Mouse (Mus musculus) B cell, adult 2 months (primary cell): ENCODE data around the gene Ak5.

ENCODE experiments used
- DNase-seq, 2 experiments: peaks; one replicate each; pipeline ENCODE4 v3.0.0; 2022

Ak5 gene

DNA sequence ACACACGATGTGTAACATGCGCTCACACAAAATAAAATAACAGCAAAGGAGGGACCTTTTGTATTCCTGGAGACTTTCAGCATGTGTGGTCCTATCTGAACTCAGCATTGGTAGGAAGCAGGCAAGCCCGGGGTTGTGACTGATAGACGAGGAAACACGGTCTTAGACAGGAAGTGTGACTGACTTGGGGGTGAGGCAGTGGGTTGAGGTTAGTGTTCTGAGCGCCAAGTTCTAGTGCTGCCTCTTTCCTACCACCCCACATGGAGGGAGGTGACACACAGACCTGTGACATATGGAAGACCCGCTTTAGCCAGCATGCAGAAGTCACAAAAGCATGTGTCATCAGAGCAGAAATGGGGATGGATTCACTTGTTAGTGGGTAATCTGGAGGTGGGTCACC is 158.9 kb downstream of the Ak5 start:
- DNase-seq: no peak

DNA sequence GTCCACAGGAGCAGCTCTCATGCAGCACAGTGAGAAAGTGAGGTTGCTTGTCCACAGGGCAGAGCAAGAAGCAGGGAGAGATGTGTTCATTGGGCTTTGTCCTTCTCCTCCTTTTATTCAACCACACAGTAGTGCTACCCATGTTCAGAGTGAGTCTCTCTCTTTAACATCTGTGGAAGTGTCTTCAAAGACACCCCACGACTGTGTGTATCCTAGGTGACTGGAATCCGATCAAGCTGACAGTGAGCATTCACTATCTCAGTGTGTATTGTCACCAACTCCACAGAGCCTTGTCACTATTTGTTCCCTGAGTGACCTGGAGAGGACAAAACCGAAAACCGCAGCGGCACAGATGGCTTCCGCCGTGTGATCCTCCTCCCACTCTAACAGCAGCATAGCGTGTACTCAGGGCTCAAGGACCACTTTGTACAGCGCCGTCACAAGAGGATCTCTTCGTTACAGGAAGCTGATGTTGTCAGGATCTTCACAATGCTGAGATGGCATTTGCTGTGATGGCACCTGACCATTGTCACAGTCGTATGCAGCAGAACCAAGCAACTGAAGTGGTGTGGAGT is 159.7 kb downstream of the Ak5 start:
- no peak for DNase-seq

DNA sequence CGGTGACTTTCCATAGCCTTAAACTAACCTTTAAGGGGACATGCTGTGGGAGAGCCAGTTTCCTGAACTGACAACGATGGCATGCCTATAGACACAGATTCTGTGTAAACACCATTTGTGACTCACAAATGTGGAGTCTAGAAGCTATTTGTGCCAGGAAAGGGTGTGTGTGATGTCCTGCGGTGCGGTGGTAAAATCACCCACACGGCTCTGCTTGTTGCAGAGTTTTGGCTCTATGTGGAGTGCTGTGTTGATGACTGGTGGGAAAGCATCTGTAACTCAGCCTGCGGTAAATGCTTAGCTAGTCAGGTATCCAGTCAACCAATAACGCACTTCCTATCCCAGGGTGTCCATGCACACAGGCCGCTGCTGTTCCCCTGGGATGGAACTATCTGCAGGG is 160.3 kb downstream of the Ak5 start:
- no peak for DNase-seq

DNA sequence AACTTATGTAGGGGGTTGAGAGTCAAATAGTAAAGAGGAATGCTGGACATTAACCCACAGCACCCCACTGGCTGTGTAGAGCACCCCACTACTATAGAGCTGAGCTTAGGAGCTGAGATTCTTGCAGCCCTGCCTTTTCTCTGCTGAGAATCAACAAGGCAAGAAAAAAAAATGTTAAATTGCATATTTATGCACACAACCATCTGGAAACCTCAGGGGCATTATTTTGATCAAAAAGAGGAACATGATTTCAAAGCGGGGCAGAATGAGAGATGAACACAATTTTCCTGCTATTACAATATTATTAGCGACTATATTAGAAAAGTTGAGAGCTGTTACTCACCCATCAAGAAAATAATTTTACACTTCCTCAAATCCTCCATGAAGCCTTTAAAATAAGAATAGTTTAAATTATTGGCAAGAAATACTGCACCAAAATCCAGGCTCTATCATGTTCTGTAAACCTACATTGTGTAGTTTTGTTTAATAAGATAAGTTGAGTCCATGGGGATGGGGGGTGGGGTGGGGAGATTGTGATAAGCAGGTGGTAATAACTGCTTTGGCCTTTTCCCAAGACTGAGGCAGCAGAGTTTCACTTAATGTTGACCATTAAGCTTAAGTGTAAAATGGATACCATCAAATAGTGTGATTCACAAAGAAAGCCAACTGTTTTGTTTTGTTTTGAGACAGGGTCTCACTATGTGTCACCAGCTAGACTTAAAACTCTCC is 169.0 kb downstream of the Ak5 start:
- no peak for DNase-seq

DNA sequence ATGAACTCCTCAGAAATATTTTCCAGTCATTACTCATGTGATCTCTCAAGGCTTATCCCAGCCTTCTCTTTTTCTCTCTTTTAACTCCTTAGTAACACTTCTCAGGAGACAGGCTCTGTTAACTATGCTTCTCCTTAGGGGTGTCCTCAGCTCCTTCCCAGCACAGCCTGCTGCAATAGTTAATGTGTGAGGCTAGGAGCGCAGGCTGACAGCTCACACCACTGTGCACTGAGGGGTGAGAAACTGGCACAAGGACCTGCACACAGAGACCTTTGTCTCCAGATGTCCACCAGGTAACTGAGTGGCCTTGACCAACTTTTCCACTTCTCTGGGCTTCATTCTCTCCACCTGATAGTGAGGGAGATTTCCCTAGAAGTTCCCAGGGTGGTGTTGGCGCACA is 170.3 kb downstream of the Ak5 start:
- DNase-seq: no peak

DNA sequence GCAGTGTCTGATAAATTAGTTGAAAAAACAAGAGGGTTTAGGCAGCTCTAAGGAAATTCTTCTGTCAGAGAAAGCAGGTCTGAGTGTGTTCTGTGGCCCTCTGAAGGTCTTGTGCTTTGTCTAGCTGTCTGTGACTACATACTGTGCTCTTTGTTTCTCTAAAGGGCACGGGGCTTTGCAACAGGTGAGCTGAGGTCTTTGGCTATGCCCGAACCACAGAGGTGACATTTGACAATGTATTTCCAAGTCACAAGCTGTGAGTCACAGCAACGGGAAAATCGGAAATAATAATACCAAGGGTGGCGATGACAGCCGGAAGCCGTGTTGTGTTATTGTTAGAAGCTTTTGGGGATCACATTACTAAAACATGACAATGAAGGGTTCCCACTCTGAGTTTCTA is 171.1 kb downstream of the Ak5 start:
- no peak for DNase-seq

DNA sequence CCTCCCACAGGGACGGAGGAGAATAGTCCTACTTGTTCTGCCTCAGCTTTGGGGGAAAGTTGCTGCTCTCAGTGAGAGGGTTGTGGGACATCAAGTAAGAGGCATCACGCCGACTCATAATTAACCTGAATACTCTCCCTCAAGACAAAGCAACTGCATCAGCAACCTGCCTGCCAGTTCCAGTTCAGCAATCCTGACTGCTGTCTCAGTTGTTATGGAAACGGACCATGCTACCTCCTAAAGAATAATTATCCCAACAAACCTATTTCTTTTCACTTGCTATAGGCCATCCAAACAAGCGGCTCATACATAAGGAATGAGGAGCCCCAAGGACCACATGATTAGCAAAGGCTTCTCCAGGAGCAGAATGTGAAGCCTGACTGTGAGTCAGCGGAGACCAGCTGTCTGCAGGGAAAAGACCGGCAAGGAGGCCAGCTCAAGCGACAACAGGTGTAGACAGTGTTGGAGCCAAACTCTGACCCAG is 172.7 kb downstream of the Ak5 start:
- DNase-seq: no peak

DNA sequence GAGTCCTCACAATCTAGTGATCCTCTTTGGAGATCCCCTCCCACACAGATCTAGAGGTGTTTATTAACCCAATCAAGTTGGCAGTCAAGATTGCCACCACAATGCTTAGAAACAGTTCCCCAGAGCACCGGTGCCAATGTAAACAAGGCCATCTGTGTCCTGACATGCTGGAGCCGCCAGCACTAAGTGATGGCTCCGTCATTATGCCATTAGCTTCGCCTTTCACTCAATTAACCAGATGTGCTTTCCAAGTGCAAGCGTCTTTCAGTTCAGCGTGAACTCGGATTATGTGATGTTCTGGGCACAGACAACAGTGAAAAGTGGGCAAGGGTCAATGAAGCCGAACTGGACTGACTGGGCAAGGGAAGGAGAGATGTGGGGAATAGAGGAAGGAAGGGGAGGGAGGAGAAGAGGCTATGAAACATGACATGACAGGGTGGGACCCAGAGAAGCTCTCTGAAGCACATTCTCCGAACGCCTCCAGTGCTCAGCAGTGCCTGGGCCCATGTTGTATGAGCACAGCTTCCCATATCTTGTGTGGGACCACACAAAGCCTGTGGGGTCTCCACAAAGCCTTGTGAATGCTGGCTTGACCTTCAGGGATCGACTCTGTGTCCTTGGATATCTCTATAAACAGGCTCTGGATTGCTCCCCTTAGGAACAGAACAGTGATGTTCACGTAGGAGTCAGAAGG is 173.3 kb downstream of the Ak5 start:
- no peak for DNase-seq

DNA sequence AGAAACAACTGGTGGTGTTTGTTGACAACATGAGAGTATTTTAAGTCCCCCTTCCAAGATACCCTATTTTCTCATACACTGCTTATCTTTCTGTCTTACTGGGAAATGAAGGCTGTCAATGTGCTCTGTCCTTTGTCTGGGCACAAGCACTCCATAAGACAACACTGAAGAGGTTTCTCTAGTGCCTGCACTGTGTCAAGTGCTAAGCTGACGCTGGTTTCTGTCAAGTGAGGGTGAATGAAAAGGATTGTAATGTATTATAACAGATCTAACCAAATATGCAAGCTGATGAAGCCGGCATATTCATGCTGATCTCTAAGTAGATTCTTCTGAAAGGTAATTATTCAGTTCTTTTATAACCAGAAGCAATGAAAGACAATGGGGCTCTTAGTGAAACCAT is 174.3 kb downstream of the Ak5 start:
- DNase-seq: no peak

DNA sequence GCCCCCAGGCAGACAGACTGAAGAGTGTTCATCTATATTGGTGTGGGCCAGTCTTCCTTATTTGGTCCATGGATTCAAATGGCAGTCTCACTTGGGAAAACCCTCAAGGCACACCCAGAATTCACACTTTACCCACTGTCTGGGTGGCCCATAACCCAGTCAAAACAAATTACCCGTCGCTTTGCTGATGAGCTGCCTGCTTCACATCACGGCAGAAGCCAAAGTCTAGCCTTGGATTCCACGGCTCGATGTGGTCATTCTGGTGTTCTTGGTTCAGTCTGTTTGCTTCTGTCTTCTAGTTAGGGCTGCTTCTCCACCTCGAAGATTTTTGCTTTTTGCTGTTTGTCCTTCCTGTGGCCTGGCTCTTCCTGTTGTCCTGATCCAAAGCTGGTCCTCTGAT is 175.9 kb downstream of the Ak5 start:
- no peak for DNase-seq

DNA sequence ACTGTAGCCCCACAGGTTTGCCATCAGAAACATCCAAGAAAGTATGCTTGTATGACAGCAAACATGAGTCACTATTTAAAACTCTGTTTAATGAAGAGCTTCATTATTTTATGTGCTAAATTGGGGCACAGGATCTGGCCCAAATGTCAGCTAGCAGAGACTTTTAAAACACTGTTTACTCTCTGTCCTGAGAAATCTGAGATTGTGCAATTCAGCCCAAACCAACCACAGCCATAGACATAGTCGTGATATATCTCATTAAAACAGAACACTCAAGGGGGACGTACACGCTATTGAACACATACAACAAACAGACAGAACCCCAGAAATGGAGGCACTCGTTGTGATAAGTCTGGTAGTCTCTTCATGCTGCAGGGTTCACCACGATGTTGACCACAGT is 177.7 kb downstream of the Ak5 start:
- no peak for DNase-seq

DNA sequence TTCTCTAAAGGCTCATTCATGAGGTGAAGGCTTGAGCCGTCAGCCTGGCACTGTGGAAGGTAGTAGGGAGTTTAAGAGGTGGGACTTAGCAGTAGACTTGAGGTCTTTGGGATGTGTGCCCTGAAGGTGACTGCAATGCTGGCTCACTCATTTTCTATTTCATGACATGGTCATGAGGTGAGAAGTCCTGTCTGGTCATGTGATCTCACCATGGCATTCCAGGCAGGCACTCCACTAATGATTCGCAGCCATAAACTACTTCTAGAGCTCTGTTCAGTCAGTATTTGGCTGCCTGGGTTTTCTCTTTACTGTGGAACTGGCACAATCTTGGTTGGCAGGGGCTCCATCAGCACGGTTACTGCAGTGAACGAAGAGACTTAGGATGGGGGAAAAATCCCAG is 179.2 kb downstream of the Ak5 start:
- no peak for DNase-seq

DNA sequence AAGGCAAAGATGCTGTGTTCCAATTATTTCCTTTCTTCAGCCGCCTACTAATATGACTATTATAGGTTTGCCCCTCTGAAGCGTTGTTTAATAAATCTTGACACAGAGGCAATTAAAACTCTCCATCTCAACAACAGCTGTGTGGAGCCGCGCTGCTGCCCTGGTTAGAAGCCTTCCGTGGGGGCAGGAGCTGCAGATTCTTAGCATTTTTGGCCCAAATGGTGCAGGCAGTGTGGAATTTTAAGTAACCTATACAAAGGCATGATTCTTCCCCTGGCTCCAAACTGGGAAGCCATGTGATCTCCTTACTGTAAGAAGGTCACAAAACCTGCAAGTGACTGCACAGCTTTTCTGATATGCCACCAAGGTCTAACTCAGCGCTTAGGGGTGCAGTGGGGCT is 184.0 kb downstream of the Ak5 start:
- DNase-seq: no peak

DNA sequence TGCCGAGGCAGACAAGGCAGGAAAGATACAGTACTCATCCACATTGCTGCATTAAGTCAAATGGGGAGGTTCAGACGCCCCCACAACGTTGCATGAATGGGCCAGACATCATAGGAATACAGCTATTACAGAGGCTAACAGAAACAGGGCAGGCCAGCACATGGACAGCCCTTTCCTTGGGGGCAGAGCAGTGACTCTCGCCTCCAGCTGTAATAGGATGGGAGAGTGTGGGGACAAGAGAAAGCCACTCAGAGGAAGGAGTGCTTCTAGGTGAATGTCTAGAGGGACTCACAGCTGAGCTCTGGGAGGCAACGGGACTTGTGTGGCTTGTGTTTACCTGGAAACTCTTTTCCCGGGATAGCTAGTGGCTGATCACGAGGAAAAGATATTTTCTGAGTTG is 184.4 kb downstream of the Ak5 start:
- no peak for DNase-seq

DNA sequence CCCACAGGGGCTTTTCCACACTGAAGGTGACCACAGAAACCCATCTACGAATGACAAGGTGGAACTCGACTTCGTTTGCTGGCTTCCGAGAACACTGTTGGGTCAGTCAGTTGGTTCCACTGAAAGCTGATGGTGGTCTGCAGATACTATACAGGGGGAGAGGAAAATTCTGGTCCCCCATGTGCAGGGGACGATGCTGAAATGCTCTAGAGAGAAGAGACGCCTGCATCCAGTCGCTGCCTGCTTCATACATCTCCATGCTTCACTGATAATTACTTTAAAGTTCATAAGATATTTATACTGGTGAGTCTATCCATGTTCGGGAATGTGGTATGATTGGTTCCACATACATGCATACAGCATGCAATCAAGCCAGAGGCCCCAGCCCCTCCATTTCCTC is 186.0 kb downstream of the Ak5 start:
- DNase-seq: no peak

DNA sequence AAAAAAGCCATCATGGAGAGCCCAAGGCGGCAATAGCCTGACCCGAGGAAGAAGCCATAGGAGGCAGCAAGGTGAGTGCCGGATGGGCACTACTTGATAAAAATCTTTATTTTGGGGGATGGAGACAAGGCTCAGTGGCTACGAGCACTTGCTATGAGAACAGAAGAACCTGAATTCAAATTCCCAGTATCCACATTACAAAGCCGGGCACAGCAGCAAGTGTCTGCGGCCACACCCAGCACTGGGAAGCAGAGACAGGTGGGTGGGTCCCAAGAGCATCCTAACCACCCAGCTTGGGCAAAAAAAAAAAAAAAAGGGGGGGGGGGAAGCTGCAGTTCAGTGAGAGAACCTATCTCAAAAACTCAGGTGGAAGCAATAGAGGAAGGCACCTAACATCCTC is 187.8 kb downstream of the Ak5 start:
- no peak for DNase-seq

DNA sequence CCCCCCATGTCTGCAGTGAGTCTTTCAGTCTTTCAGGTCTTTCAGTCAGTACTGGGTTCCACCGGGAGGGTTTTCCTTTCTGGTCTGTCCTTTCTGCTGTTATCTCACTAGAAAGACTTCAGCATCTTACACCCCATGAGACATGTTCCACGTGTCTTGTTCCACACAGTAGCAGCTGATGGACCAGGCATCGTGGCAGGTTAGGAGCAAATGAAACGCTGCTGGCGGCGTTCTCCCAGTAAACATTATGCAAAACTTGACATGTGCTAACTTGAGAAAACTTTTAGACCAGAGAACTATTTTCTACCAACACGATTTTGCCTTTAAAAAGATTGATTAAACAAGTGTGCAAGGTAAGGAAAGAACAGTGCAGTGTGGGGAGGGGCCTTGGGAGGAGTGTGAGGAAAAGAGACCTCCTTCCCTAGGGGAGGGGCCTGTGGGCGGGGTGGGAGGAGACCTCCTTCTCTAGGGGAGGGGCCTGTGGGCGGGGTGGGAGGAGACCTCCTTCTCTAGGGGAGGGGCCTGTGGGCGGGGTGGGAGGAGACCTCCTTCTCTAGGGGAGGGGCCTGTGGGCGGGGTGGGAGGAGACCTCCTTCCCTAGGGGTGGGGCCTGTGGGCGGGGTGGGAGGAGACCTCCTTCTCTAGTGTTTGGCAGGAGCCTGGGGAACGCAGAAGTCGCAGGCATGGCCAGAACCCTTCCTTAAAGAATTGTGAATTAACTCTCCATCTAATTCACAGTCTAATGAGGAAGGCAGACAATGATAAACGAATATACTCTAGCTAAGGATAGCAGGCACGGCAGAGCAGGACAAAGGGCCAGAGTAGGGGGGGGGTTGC is 189.3 kb downstream of the Ak5 start:
- peak; percentile 51 to 53 for DNase-seq

DNA sequence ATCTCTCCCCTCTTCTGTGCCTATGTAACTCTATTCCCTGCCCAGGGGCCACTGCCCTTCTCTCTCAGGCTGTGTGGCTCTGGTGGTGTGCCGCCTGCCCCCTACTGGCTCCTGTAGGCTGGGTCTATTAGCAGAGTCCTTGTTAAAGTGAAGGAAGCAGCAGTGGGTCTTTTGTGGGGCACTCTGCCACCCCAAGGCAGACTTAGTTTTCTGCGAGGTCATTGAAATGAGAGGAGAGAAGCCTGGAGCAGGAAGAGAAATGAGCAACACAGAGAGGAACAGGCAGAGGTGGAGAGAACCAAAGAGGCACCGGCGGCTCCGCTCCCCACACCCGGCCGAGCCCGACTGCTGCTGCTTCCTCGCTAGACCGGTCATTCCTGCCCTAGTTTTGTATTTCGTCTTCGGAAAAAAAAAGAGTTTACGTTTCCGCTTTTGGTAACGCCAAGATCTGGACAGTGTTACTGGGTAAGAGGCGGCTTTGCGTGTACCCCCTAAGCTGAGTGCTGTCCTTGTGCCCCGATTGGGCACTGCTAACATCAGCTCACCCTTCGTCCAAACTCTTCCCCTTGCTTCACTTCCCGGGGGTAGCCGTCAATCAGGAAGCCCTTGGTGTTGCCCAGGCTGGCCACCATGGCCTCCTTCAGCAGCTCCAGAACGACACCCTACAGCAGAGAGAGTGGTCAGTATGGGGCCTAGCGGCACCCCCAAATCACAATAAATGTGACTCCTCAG is 190.2 kb downstream of the Ak5 start:
- DNase-seq: peak; percentile 70 to 74

DNA sequence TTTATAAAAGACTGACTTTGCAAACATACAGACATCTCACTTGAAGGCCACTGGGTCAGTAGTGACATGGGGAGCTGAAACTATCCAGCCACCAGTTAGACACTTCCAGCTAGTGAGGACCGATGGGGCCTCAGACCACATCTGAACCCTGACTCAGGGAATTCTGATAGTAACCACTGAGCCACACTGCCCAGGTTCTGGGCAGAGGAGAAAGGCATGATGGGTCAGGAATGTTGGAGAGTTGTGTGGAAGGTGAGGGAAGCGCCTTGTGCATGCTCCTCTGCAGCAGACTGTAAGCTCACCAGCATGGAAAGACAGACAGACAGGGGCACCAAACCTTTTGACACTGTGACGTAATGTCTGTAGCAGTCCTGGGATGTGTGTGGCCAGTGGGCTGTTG is 192.3 kb downstream of the Ak5 start:
- no peak for DNase-seq

DNA sequence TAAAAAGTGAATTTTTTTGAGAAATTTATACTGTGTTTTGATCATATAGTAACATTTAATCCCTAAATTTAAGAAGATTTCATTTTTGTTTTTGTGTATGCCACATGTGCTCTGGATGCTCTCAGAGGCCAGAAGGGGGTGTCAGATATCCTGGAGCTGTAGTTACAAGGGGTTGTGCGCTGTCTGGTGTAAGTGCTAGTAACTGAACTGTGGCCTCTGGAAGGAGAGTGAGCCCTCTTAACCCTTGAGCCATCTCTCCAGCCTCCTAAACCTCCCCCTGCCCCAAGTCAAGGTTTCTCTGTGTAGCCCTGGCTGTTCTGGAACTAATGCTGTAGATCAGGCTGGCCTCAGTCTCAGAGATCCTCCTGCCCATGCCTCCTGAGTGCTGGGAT is 192.9 kb downstream of the Ak5 start:
- DNase-seq: no peak

DNA sequence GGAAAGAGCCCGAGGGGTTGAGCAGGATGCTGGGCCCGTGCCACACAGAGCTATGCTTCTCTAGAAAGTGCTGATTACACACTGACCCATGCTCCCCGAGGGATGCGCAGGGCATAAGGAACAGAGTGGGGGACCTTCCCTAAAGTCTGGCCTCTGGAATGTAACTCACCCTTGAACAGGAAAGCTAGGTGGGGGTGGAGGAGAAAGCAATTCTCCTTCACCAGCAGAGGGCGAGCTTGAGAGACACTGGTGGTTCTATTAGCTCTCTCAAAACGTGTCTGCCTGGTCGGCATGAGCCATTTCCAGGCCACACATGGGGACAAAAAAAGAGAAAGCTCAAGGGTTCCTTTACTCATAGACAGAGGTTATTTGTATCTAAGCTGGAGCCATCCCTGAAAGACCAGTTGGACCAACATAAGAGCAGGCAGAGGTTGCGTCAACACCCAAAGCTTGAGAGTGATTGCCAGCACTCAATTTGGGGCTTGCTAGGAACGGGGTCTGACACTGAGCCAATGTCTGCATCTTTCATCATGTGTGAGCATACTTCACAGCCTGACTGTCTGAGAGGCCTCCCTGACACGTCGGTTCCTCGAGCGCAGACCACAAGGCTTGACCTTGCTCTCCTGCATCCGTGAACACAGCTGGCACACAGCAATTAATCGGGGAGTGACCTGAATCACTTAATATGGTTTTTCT is 193.4 kb downstream of the Ak5 start:
- DNase-seq: peak; percentile 50 to 51

DNA sequence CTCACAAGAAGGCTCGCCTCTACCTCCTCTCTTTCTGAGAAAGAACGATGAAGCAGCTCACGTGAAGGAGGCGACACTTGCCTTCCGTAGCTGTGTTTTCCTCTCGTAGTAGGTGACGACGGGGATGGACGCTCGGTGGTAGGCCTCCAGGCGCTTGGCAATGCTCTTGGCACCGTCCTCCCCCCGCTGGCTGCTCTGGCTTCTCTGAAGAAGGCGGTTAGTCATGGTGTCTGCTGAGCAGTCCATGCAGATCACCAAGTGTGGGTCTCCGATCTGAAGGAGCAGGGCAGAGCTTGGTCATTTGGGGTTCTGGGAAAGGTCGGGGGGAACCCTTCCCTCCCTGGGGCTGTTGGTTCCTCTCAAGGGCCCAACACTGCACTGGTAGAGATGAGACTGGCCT is 195.5 kb downstream of the Ak5 start:
- no peak for DNase-seq
